Mouse (Mus musculus): ENCODE results near the gene Pip5k1b.

Pip5k1b gene

GRCm38 (mm10) chr19:24542293-24542675, 13.4 kb downstream of the Pip5k1b start:
- DNase-seq = no peak

GRCm38 (mm10) chr19:24541669-24542292, 13.9 kb downstream of the Pip5k1b start:
- no peak for DNase-seq

- no peak for DNase-seq
Measured at GRCm38 (mm10) chr19:24540952-24541668, 14.6 kb downstream of the Pip5k1b start.

GRCm38 (mm10) chr19:24539041-24539440, 16.6 kb downstream of the Pip5k1b start:
- no peak for DNase-seq

GRCm38 (mm10) chr19:24538181-24538580, 17.5 kb downstream of the Pip5k1b start:
- DNase-seq = no peak

- no peak for DNase-seq
Measured at GRCm38 (mm10) chr19:24537691-24538090, 18.0 kb downstream of the Pip5k1b start.

- DNase-seq = no peak
Measured at GRCm38 (mm10) chr19:24536920-24537319, 18.8 kb downstream of the Pip5k1b start.

GRCm38 (mm10) chr19:24536280-24536679, 19.4 kb downstream of the Pip5k1b start:
- no peak for DNase-seq

- DNase-seq = no peak
Measured at GRCm38 (mm10) chr19:24535161-24535560, 20.5 kb downstream of the Pip5k1b start.

GRCm38 (mm10) chr19:24534733-24535132, 20.9 kb downstream of the Pip5k1b start:
- DNase-seq = no peak

GRCm38 (mm10) chr19:24528910-24529561, 26.6 kb downstream of the Pip5k1b start:
- DNase-seq = no peak

GRCm38 (mm10) chr19:24528129-24528730, 27.4 kb downstream of the Pip5k1b start:
- DNase-seq = no peak

GRCm38 (mm10) chr19:24527613-24527948, 28.1 kb downstream of the Pip5k1b start:
- DNase-seq = no peak

GRCm38 (mm10) chr19:24526731-24527612, 28.7 kb downstream of the Pip5k1b start:
- DNase-seq = no peak

GRCm38 (mm10) chr19:24523476-24524313, 32.0 kb downstream of the Pip5k1b start:
- DNase-seq = no peak

GRCm38 (mm10) chr19:24521997-24522396, 33.7 kb downstream of the Pip5k1b start:
- no peak for DNase-seq

GRCm38 (mm10) chr19:24521146-24521545, 34.5 kb downstream of the Pip5k1b start:
- DNase-seq = no peak

GRCm38 (mm10) chr19:24519732-24520409, 35.8 kb downstream of the Pip5k1b start:
- no peak for DNase-seq

- DNase-seq = no peak
Measured at GRCm38 (mm10) chr19:24518384-24518783, 37.3 kb downstream of the Pip5k1b start.

GRCm38 (mm10) chr19:24517057-24517456, 38.6 kb downstream of the Pip5k1b start:
- no peak for DNase-seq

GRCm38 (mm10) chr19:24515941-24516340, 39.7 kb downstream of the Pip5k1b start:
- DNase-seq = no peak
